Mouse (Mus musculus): ENCODE results near the gene Arid1a.

DNA sequence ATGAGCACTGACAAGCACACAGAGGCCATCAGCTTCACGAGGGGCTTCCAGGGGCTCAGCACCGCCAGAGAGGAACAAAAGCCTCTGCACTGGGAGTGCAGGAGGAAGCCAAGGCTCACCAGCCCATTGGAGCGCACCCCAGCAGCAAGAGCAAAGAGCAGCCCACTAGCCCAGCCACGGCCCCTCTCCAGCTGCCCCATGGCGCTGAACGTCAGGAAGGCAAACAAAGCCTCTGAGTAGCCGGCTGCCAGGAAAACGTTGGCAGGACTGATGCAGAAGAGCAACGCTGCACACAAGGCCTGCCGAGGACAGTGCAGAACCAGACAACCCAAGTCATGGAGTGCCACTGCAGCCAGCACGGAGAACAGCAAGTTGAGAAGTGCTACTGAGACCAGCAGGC is 91.5 kb downstream of the Arid1a start:
- TF ChIP-seq CTCF (IDR thresholded peaks at IDR 0.05; ENCODE audit: extremely low read depth, insufficient read length, insufficient replicate concordance, low read depth, low read length) (no peak), POLR2A (IDR thresholded peaks at IDR 0.05; ENCODE audit: low read depth, low read length) (no peak)
